Mouse (Mus musculus) embryo, embryonic 10 days (tissue): ENCODE measurements around the gene Slc16a10.

Source experiments
- DNase-seq: peaks from one replicate; pipeline ENCODE4 v3.0.0-alpha.2; 2015; ENCODE audit warnings: low spot score

The Slc16a10 gene

GRCm38 (mm10) chr10:40149584-40150145 lies 7.6 kb upstream of the Slc16a10 start:
- no peak for DNase-seq

- no peak for DNase-seq
Observed at GRCm38 (mm10) chr10:40147325-40148059, 5.4 kb upstream of the Slc16a10 start.

GRCm38 (mm10) chr10:40146451-40146850 lies 4.4 kb upstream of the Slc16a10 start:
- no peak for DNase-seq

- DNase-seq = no peak
Observed at GRCm38 (mm10) chr10:40144815-40145214, 2.8 kb upstream of the Slc16a10 start.

- DNase-seq = peak; percentile 27
Observed at GRCm38 (mm10) chr10:40141016-40141851, 824 bp downstream of the Slc16a10 start.

GRCm38 (mm10) chr10:40139646-40140045 lies 2.4 kb downstream of the Slc16a10 start:
- no peak for DNase-seq

- no peak for DNase-seq
Observed at GRCm38 (mm10) chr10:40135807-40136778, 6.0 kb downstream of the Slc16a10 start.

GRCm38 (mm10) chr10:40134906-40135305 lies 7.2 kb downstream of the Slc16a10 start:
- no peak for DNase-seq

- DNase-seq = no peak
Observed at GRCm38 (mm10) chr10:40133636-40134035, 8.4 kb downstream of the Slc16a10 start.

- DNase-seq = peak; percentile 20
Observed at GRCm38 (mm10) chr10:40131690-40132418, 10.2 kb downstream of the Slc16a10 start.

GRCm38 (mm10) chr10:40130126-40130525 lies 11.9 kb downstream of the Slc16a10 start:
- DNase-seq = no peak

GRCm38 (mm10) chr10:40129134-40129533 lies 12.9 kb downstream of the Slc16a10 start:
- DNase-seq = no peak

- DNase-seq = no peak
Observed at GRCm38 (mm10) chr10:40128497-40128896, 13.6 kb downstream of the Slc16a10 start.

GRCm38 (mm10) chr10:40125200-40125599 lies 16.9 kb downstream of the Slc16a10 start:
- DNase-seq = no peak

GRCm38 (mm10) chr10:40124570-40124969 lies 17.5 kb downstream of the Slc16a10 start:
- no peak for DNase-seq

- DNase-seq = no peak
Observed at GRCm38 (mm10) chr10:40124096-40124495, 18.0 kb downstream of the Slc16a10 start.

GRCm38 (mm10) chr10:40119466-40119865 lies 22.6 kb downstream of the Slc16a10 start:
- no peak for DNase-seq

GRCm38 (mm10) chr10:40118743-40119387 lies 23.2 kb downstream of the Slc16a10 start:
- no peak for DNase-seq

GRCm38 (mm10) chr10:40113517-40114085 lies 28.5 kb downstream of the Slc16a10 start:
- DNase-seq = no peak

GRCm38 (mm10) chr10:40112256-40112655 lies 29.8 kb downstream of the Slc16a10 start:
- no peak for DNase-seq
